Mouse (Mus musculus) neural tube, embryonic 14.5 days (tissue): ENCODE data around the gene Pon2. TPM values are rescaled to one million over a fixed set of nuclear protein-coding genes. Genes with fewer than 3 reads are reported as not detected.

ENCODE experiments used
- ATAC-seq: fragments of 200-750 bp; cut with Nextera tagmentation; 2 replicates; pipeline ENCODE4 v1.8.0; 2017; ENCODE audit warnings: low read depth, mild to moderate bottlenecking, moderate TSS enrichment, moderate library complexity
- H3K27ac ChIP-seq: fragments of 300-500 bp; sonication (generic); 2 replicates; pipeline ENCODE4 v1.5.1; 2014; ENCODE audit warnings: low read depth, mild to moderate bottlenecking, control low read depth, low read length, moderate library complexity, mixed read lengths
- H3K27me3 ChIP-seq: fragments of 300-500 bp; sonication (generic); 2 replicates; pipeline ENCODE4 v1.6.1; 2014; ENCODE audit warnings: low read length; ENCODE audit not compliant: control insufficient read depth, insufficient read depth
- H3K36me3 ChIP-seq: fragments of 300-500 bp; sonication (generic); 2 replicates; pipeline ENCODE4 v1.6.1; 2014; ENCODE audit warnings: low read length, mixed read lengths; ENCODE audit not compliant: control insufficient read depth, insufficient read depth
- H3K4me1 ChIP-seq: fragments of 300-500 bp; sonication (generic); 2 replicates; pipeline ENCODE4 v1.6.1; 2014; ENCODE audit warnings: low read length; ENCODE audit not compliant: control insufficient read depth, insufficient read depth
- H3K4me2 ChIP-seq: fragments of 300-500 bp; sonication (generic); 2 replicates; pipeline ENCODE4 v1.6.1; 2014; ENCODE audit warnings: mild to moderate bottlenecking, low read depth, low read length, control low read depth
- H3K4me3 ChIP-seq: fragments of 300-500 bp; sonication (generic); 2 replicates; pipeline ENCODE4 v1.5.1; 2014; ENCODE audit warnings: low read depth, low read length, control low read depth, mixed read lengths
- H3K9ac ChIP-seq: fragments of 300-500 bp; sonication (generic); replicated peaks from 2 replicates; pipeline ENCODE4 v1.6.1; 2014; ENCODE audit warnings: low read depth, mild to moderate bottlenecking, control low read depth, low read length, mixed read lengths
- H3K9me3 ChIP-seq: fragments of 300-500 bp; sonication (generic); 2 replicates; pipeline ENCODE4 v1.6.1; 2016; ENCODE audit warnings: low read length; ENCODE audit not compliant: control insufficient read depth
- WGBS: fragments of 180-500 bp; shearing (Covaris S2); extraction: QIAGEN DNeasy Blood & Tissue Kit; methylation state at CpG from one replicate; pipeline ENCODE4 v1.1.7; 2014; 5-methylcytosine and 5-hydroxymethylcytosine counted together
- polyA plus RNA-seq: library from polyadenylated mRNA; unstranded; fragments of >200 nt; fragmentation: Nextera tagmentation; extraction: Ambion mirVana; gene quantifications from 2 replicates; pipeline ENCODE4 v1.2.1, GENCODE M21; 2014

Pon2 gene
- polyA plus RNA-seq, 1 experiment from 2014 or later = 32.9 TPM

- Histone ChIP-seq H3K4me3 (peak overlapping the region; percentile 53), H3K4me2 (peak overlapping the region; percentile 95), H3K27ac (peak overlapping the region; percentile 48; the same call in 1 of the 2 replicates), H3K9ac (peak overlapping the region; percentile 48), H3K36me3 (no peaks in the 10 kb centered on the region), H3K27me3 (0 out of 2 replicates have a peak, but pooled peaks cover 4% of the 10 kb centered on the region), H3K9me3 (no peaks in the 10 kb centered on the region), H3K4me1 (no peaks in the 10 kb centered on the region)
- peak; percentile 56; the same call in 1 of the 2 replicates for ATAC-seq
- 5% methylated on average over 25 of the region's 25 CpGs for WGBS
These were observed 749 bp downstream of the Pon2 start for GRCm38 (mm10) chr6:5297321-5298091.

- Histone ChIP-seq H3K27me3 (0 out of 2 replicates have a peak, but pooled peaks cover 4% of the 10 kb centered on the region), H3K9me3 (no peaks in the 10 kb centered on the region), H3K4me1 (no peaks in the 10 kb centered on the region), H3K36me3 (no peaks in the 10 kb centered on the region), H3K9ac (no peak overlapping the region), H3K4me3 (no peak overlapping the region), H3K27ac (no peak overlapping the region), H3K4me2 (no peak overlapping the region)
- no peak for ATAC-seq
- 96% methylated on average over 7 of the region's 7 CpGs for WGBS
These were observed 2.2 kb downstream of the Pon2 start for GRCm38 (mm10) chr6:5296067-5296466.

DNA sequence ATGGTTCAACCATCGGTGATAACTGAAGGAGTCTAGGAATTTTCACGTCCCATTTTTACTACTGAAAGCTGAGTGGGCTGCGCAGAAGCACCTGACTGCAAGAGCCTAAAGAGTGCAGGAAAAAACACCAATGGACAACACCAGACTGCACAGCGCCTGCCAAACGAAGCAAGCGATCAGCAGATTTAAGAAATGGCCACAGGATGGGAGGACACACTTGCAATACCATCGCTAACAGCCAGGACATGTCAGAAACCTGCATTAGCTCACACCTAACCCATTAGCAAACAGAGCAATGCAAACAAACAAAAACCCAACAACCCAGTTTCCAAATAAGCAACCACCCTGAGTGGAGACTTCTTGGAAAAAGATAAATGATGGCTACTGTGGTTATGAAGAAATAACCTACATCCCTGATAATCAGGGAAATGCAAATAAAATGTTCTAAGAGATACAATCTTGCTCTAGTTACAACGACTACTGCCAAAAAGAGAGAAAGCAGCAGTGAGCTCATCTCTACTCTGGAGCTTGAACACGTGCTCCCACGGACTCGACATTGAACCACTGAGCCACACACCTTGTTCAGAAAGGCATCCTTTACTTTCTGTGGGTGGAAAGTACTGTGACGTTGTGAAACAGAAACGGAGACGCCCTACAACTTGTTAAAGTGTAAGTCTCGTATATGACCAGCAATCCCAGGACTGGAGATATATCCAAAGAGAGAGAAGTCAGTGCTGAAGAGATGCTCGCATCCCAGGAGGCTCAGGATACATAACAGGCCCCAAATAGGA is 3.4 kb downstream of the Pon2 start:
- ATAC-seq = no peak
- 98% methylated on average over 16 of the region's 16 CpGs for WGBS

GRCm38 (mm10) chr6:5292841-5293240 is 5.4 kb downstream of the Pon2 start:
- Histone ChIP-seq H3K9me3 (no peaks in the 10 kb centered on the region), H3K9ac (no peak overlapping the region), H3K27me3 (no peaks in the 10 kb centered on the region), H3K27ac (no peak overlapping the region), H3K4me2 (no peak overlapping the region), H3K36me3 (no peaks in the 10 kb centered on the region), H3K4me1 (no peaks in the 10 kb centered on the region), H3K4me3 (no peak overlapping the region)
- no peak for ATAC-seq
- 83% methylated on average over 5 of the region's 5 CpGs for WGBS

More for the DNA sequence above, 3.4 kb downstream of the Pon2 start:
- no peak overlapping the region for H3K4me2 ChIP-seq
- 0 out of 2 replicates have a peak, but pooled peaks cover 4% of the 10 kb centered on the region for H3K27me3 ChIP-seq
- no peaks in the 10 kb centered on the region for H3K4me1 ChIP-seq
- no peak overlapping the region for H3K4me3 ChIP-seq
- H3K9ac ChIP-seq = no peak overlapping the region
- no peaks in the 10 kb centered on the region for H3K9me3 ChIP-seq
- H3K36me3 ChIP-seq = no peaks in the 10 kb centered on the region
- H3K27ac ChIP-seq = no peak overlapping the region

GRCm38 (mm10) chr6:5291450-5291849 is 6.8 kb downstream of the Pon2 start:
- H3K9ac ChIP-seq = no peak overlapping the region
- peak; percentile 32; the same call in 1 of the 2 replicates for ATAC-seq
- H3K36me3 ChIP-seq = no peaks in the 10 kb centered on the region
- no peak overlapping the region for H3K27ac ChIP-seq
- no peaks in the 10 kb centered on the region for H3K27me3 ChIP-seq
- no peak overlapping the region for H3K4me2 ChIP-seq
- no peaks in the 10 kb centered on the region for H3K4me1 ChIP-seq
- 50% methylated on average over 4 of the region's 4 CpGs for WGBS
- H3K4me3 ChIP-seq = no peak overlapping the region
- H3K9me3 ChIP-seq = no peaks in the 10 kb centered on the region

DNA sequence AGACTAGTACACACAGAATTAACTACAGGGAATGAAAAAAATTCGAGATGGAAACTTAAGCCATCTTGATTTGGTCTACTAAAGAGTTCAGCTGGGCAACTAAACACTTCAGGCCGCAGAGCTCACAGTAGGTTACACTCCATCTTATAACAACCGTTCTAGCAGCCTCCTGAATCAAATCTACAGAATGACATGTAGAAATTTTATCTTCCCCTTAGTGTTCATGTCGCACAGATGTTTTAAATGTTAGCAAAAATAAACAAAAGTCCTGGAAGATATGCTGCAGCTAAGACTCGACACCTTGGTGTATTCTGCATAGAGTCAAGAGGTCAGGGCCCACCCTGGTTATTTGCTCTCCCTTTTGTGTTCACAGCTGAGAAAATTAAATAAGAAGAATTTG is 10.3 kb downstream of the Pon2 start:
- Histone ChIP-seq H3K4me1 (no peaks in the 10 kb centered on the region), H3K9me3 (no peaks in the 10 kb centered on the region), H3K27ac (no peak overlapping the region), H3K36me3 (no peaks in the 10 kb centered on the region), H3K4me2 (no peak overlapping the region), H3K27me3 (no peaks in the 10 kb centered on the region), H3K9ac (no peak overlapping the region), H3K4me3 (no peak overlapping the region)
- no peak for ATAC-seq
- WGBS = 80% methylated on average over 5 of the region's 5 CpGs

DNA sequence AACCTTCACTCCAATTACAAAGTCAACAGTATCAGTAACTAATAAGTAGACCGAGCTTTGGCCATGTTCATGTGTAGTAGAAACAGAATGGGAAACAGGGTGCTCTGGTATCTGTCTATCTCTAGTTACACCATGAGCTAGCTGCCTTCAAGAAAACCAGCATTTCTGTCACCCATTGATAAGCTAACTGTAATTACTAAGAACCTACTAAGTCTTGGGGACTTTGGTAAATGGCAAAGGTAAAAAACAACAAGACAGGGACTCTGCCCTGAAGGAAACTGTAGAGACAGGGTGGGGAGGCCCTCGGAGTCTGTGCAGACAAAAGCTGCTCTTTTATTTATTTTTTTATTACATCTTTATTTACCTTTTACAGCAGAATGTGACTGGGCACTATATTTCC is 10.9 kb downstream of the Pon2 start:
- 87% methylated on average over 2 of the region's 2 CpGs for WGBS

GRCm38 (mm10) chr6:5282418-5282817 is 15.8 kb downstream of the Pon2 start:
- H3K27ac ChIP-seq = no peak overlapping the region
- WGBS = 36% methylated on average over 7 of the region's 7 CpGs
- no peaks in the 10 kb centered on the region for H3K4me1 ChIP-seq
- no peak overlapping the region for H3K4me2 ChIP-seq
- H3K9ac ChIP-seq = no peak overlapping the region
- no peak overlapping the region for H3K4me3 ChIP-seq
- no peaks in the 10 kb centered on the region for H3K36me3 ChIP-seq
- no peaks in the 10 kb centered on the region for H3K9me3 ChIP-seq
- ATAC-seq = peak; percentile 58; the same call in 1 of the 2 replicates
- no peaks in the 10 kb centered on the region for H3K27me3 ChIP-seq

More for the DNA sequence above, 10.9 kb downstream of the Pon2 start:
- no peak overlapping the region for H3K4me3 ChIP-seq
- no peaks in the 10 kb centered on the region for H3K9me3 ChIP-seq
- no peaks in the 10 kb centered on the region for H3K36me3 ChIP-seq
- H3K9ac ChIP-seq = no peak overlapping the region
- ATAC-seq = no peak
- no peaks in the 10 kb centered on the region for H3K27me3 ChIP-seq
- no peak overlapping the region for H3K27ac ChIP-seq
- H3K4me2 ChIP-seq = no peak overlapping the region
- no peaks in the 10 kb centered on the region for H3K4me1 ChIP-seq
